Mouse (Mus musculus) E14TG2a.4 (cell line): ENCODE results near the gene Mbtps1.

Source experiments
- CTCF ChIP-seq: conservative IDR thresholded peaks from 2 replicates; pipeline ENCODE4 v1.5.1; 2014; ENCODE audit warnings: low read length
- POU5F1 ChIP-seq: IDR thresholded peaks from 2 replicates; pipeline ENCODE4 v1.6.1; 2014; ENCODE audit warnings: low read length, borderline replicate concordance

DNA sequence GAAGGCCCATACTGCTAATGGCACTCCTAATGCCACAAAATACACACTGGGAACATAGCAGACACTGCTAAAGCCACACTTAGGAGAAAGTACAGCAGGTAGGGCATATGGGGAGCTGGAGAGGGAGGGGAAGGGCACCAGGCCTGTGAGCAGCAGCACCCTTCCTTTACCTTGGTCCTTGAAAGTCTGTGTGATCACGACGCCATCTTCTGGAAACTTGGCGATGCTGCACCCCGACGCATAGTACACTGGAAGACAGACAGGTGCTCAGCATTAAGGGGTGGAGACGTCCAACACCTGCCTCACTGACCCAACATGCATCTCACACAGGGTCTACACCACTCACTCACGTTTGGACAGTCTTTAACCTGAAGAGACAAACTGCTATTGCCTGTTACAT lies 38.4 kb downstream of the Mbtps1 start:
- peak; percentile 37 for TF ChIP-seq CTCF
- TF ChIP-seq POU5F1, result no peak
